Mouse (Mus musculus) intestine, postnatal 0 days (tissue): Measurements from ENCODE around the gene Maea. TPM values are rescaled to one million over a fixed set of nuclear protein-coding genes. Genes with fewer than 3 reads are reported as not detected.
A peak's percentile ranks its signal among the peaks of the same experiment; 100 is the strongest.

Experiments used
- ATAC-seq: fragments of 200-750 bp; cut with Nextera tagmentation; 2 replicates; pipeline ENCODE4 v1.8.0; 2017; ENCODE audit warnings: mild to moderate bottlenecking, moderate TSS enrichment, moderate library complexity
- H3K27ac ChIP-seq: fragments of 300-500 bp; sonication (generic); 2 replicates; pipeline ENCODE4 v1.5.1; 2014; ENCODE audit warnings: mild to moderate bottlenecking, low read depth, low read length, moderate library complexity
- H3K27me3 ChIP-seq: fragments of 300-500 bp; sonication (generic); replicated peaks from 2 replicates; pipeline ENCODE4 v1.6.1; 2014; ENCODE audit warnings: low read length, mixed read lengths; ENCODE audit not compliant: control insufficient read depth, insufficient read depth
- H3K36me3 ChIP-seq: fragments of 300-500 bp; sonication (generic); 2 replicates; pipeline ENCODE4 v1.6.1; 2014; ENCODE audit warnings: mild to moderate bottlenecking, moderate library complexity; ENCODE audit not compliant: control insufficient read depth, insufficient read depth
- H3K4me1 ChIP-seq: fragments of 300-500 bp; sonication (generic); replicated peaks from 2 replicates; pipeline ENCODE4 v1.6.1; 2014; ENCODE audit warnings: antibody characterized with exemption, low read length, mixed read lengths; ENCODE audit not compliant: control insufficient read depth, insufficient read depth
- H3K4me2 ChIP-seq: fragments of 300-500 bp; sonication (generic); replicated peaks from 2 replicates; pipeline ENCODE4 v1.6.1; 2014; ENCODE audit warnings: low read depth, mild to moderate bottlenecking, moderate library complexity
- H3K4me3 ChIP-seq: fragments of 300-500 bp; sonication (generic); 2 replicates; pipeline ENCODE4 v1.5.1; 2014; ENCODE audit warnings: low read depth, low read length
- H3K9ac ChIP-seq: fragments of 300-500 bp; sonication (generic); 2 replicates; pipeline ENCODE4 v1.6.1; 2014; ENCODE audit warnings: mild to moderate bottlenecking, low read depth, low read length
- H3K9me3 ChIP-seq: fragments of 300-500 bp; sonication (generic); 2 replicates; pipeline ENCODE4 v1.6.1; 2016; ENCODE audit warnings: mixed run types; ENCODE audit not compliant: control insufficient read depth
- CTCF ChIP-seq: sonication (generic); IDR thresholded peaks from 2 replicates; pipeline ENCODE4 v1.5.1; 2016; ENCODE audit warnings: low read depth, mild to moderate bottlenecking, control low read depth, antibody characterized with exemption, moderate library complexity
- WGBS: fragments of 180-500 bp; shearing (Covaris S2); extraction: QIAGEN DNeasy Blood & Tissue Kit; methylation state at CpG from one replicate; pipeline ENCODE4 v1.1.7; 2014; 5-methylcytosine and 5-hydroxymethylcytosine counted together
- polyA plus RNA-seq: library from polyadenylated mRNA; unstranded; fragments of >200 nt; fragmentation: Nextera tagmentation; extraction: Ambion mirVana; gene quantifications from 2 replicates; pipeline ENCODE4 v1.2.1, GENCODE M21; 2015

The Maea gene
- 79.2 and 81.0 TPM in 2 replicates for polyA plus RNA-seq

- ATAC-seq: peak; percentile 100
- Histone ChIP-seq H3K9ac (peak within 1 kb of the TSS; percentile 98), H3K4me2 (peak within 1 kb of the TSS; percentile 82), H3K27ac (peak within 1 kb of the TSS; percentile 92), H3K27me3 (no peaks in the 10 kb centered on the region), H3K36me3 (peaks cover 2% of the 10 kb centered on the region; the same call in 1 of the 2 replicates), H3K4me3 (peak within 1 kb of the TSS; percentile 99), H3K4me1 (no peaks in the 10 kb centered on the region; the same call in 1 of the 2 replicates), H3K9me3 (0 out of 2 replicates have a peak, but pooled peaks cover 2% of the 10 kb centered on the region)
- TF ChIP-seq CTCF: no peak
- under 1% methylated on average over 65 of the region's 71 CpGs for WGBS
Measured at GRCm38 (mm10) chr5:33335273-33335976, at the start of gene Maea. Maea (plus strand) TSS chr5:33335509.

GRCm38 (mm10) chr5:33293796-33294430 is 41.4 kb upstream of the Maea start:
- H3K27me3 ChIP-seq: no peaks in the 10 kb centered on the region
- no peak overlapping the region for H3K4me3 ChIP-seq
- H3K36me3 ChIP-seq: no peaks in the 10 kb centered on the region
- TF ChIP-seq CTCF: no peak
- ATAC-seq: no peak
- H3K9me3 ChIP-seq: no peaks in the 10 kb centered on the region
- no peak overlapping the region for H3K4me2 ChIP-seq
- H3K4me1 ChIP-seq: no peaks in the 10 kb centered on the region
- no peak overlapping the region for H3K27ac ChIP-seq
- WGBS: 20% methylated on average over 16 of the region's 16 CpGs
- no peak overlapping the region for H3K9ac ChIP-seq

- TF ChIP-seq CTCF: peak; percentile 70
- 68% methylated on average over 6 of the region's 6 CpGs for WGBS
- Histone ChIP-seq H3K4me3 (no peak overlapping the region), H3K4me2 (no peak overlapping the region), H3K9ac (no peak overlapping the region), H3K9me3 (no peaks in the 10 kb centered on the region), H3K36me3 (no peaks in the 10 kb centered on the region), H3K27ac (no peak overlapping the region), H3K4me1 (no peaks in the 10 kb centered on the region), H3K27me3 (no peaks in the 10 kb centered on the region)
- no peak for ATAC-seq
Measured at GRCm38 (mm10) chr5:33297164-33297563, 38.1 kb upstream of the Maea start.

- Histone ChIP-seq H3K36me3 (no peaks in the 10 kb centered on the region), H3K4me3 (no peak overlapping the region), H3K9me3 (no peaks in the 10 kb centered on the region), H3K4me2 (no peak overlapping the region), H3K27ac (no peak overlapping the region), H3K27me3 (no peaks in the 10 kb centered on the region), H3K4me1 (no peaks in the 10 kb centered on the region), H3K9ac (no peak overlapping the region)
- ATAC-seq: no peak
- 78% methylated on average over 2 of the region's 2 CpGs for WGBS
- peak; percentile 30 for TF ChIP-seq CTCF
Measured at GRCm38 (mm10) chr5:33301801-33302200, 33.5 kb upstream of the Maea start.

GRCm38 (mm10) chr5:33310704-33311462 is 24.4 kb upstream of the Maea start:
- Histone ChIP-seq H3K4me1 (no peaks in the 10 kb centered on the region), H3K9me3 (no peaks in the 10 kb centered on the region), H3K4me2 (no peak overlapping the region), H3K36me3 (no peaks in the 10 kb centered on the region), H3K4me3 (no peak overlapping the region), H3K27me3 (no peaks in the 10 kb centered on the region), H3K9ac (no peak overlapping the region), H3K27ac (no peak overlapping the region)
- TF ChIP-seq CTCF: no peak
- 80% methylated on average over 3 of the region's 3 CpGs for WGBS
- ATAC-seq: no peak

GRCm38 (mm10) chr5:33312192-33312591 is 23.1 kb upstream of the Maea start:
- no peak overlapping the region for H3K4me3 ChIP-seq
- no peaks in the 10 kb centered on the region for H3K9me3 ChIP-seq
- no peaks in the 10 kb centered on the region for H3K36me3 ChIP-seq
- no peaks in the 10 kb centered on the region for H3K4me1 ChIP-seq
- no peak overlapping the region for H3K4me2 ChIP-seq
- no peaks in the 10 kb centered on the region for H3K27me3 ChIP-seq
- 82% methylated on average over 7 of the region's 7 CpGs for WGBS
- H3K27ac ChIP-seq: no peak overlapping the region
- TF ChIP-seq CTCF: no peak
- no peak for ATAC-seq
- H3K9ac ChIP-seq: no peak overlapping the region
